ENCODE assay signal across 10 mouse cellular contexts in the genomic region with DNA sequence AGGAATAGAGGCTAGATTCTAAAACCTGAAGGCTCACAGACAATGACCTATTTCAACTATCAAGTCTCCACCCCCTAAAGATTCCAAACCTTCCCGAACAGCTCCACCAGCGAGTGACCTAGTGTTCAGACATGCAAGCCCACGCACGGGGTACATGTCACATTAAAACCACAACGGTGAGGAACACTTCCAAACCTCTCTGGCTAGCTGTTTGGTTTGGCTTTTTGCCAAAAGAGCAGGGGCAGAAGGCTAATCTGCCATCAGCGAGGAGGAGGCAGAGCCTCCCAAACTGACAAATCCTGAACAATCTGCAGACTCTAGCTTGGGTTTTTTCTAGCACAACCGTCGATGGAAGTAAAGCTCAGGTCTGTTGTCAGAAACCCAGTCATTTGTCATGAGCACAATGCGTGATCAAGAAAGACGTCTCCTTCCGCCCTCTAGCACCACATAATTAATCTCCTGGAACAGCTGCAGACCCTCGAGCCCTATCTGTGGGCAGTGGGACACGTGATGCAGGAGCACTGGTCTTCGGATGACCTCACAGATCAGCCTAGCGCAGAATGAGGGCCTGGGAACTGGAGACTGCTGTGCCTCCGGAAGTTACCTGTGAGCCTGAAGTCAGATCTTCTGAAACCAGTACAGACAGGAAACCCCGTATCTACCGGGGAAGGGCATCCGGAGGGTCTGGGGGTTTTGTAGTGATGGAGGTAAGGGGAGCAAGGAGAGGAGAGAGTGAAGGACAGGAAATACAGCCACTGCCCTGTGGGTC.
DNase-seq lines count a peak whose midpoint lies in the region; ATAC-seq lines count a peak whose summit lies in the region.
"Had no signal": no experiment of that assay in that cellular context is flagged by ENCODE, and none has a peak within 500 bp of the region (broad histone marks: within the 10 kb centered on the region; RNA-seq: fewer than 3 reads in every experiment).

No protein-coding gene starts in this region.

- WGBS in kidney, embryonic 15.5 days, result 33% methylated on average over 19 of the region's 19 CpGs

- no peaks in the 10 kb centered on the region for H3K27me3 ChIP-seq in kidney, embryonic 15.5 days
- no peaks in the 10 kb centered on the region for H3K27me3 ChIP-seq in splenic B cell, adult 2 months (ENCODE audit: control insufficient read depth, insufficient read depth, low read length, poor library complexity, severe bottlenecking)
- H3K27me3 ChIP-seq: liver, embryonic 15.5 days had no signal

- H3K36me3 ChIP-seq in kidney, embryonic 15.5 days, result no peaks in the 10 kb centered on the region
- H3K36me3 ChIP-seq in splenic B cell, adult 2 months (ENCODE audit: control insufficient read depth, insufficient read depth, low read length, poor library complexity, severe bottlenecking), result no peaks in the 10 kb centered on the region
- H3K36me3 ChIP-seq: forebrain, embryonic 10.5 days; G1E; liver, embryonic 15.5 days had no signal

- no peak overlapping the region for H3K27ac ChIP-seq in kidney, embryonic 15.5 days
- H3K27ac ChIP-seq: forebrain, embryonic 10.5 days; liver, embryonic 15.5 days had no signal

- no peak overlapping the region for H3K4me2 ChIP-seq in kidney, embryonic 15.5 days
- H3K4me2 ChIP-seq: liver, embryonic 15.5 days had no signal

- ATAC-seq in kidney, embryonic 15.5 days (replicated peaks; ENCODE audit: low FRiP score), result peak; percentile 71

- peaks cover 3% of the 10 kb centered on the region; the same call in 1 of the 2 replicates for H3K9me3 ChIP-seq in kidney, embryonic 15.5 days (replicated peaks)
- H3K9me3 ChIP-seq: liver, embryonic 15.5 days had no signal

- DNase-seq in kidney, postnatal 25 days, result no peak
- peak; percentile 55 for DNase-seq in CD4-positive, CD25-positive, alpha-beta regulatory T cell, adult 2 months (ENCODE audit: low read depth, low spot score)
- DNase-seq in T-cell, adult 2 months (ENCODE audit: low spot score), result peak; percentile 30
- peak; percentile 58 for DNase-seq in splenic B cell, adult 2 months (ENCODE audit: low read depth, low spot score)
- DNase-seq in cerebellum, adult 9-11 months, result no peak
- DNase-seq in gastrocnemius, adult 8-10 months (ENCODE audit: low spot score in 2 of 2), result no peak

- peaks cover 9% of the 10 kb centered on the region for H3K4me1 ChIP-seq in kidney, embryonic 15.5 days
- H3K4me1 ChIP-seq: liver, embryonic 15.5 days had no signal

- H3K4me3 ChIP-seq in kidney, embryonic 15.5 days (replicated peaks), result no peak overlapping the region
- H3K4me3 ChIP-seq: forebrain, embryonic 10.5 days; liver, embryonic 15.5 days had no signal

- no peak overlapping the region for H3K9ac ChIP-seq in kidney, embryonic 15.5 days
- H3K9ac ChIP-seq: liver, embryonic 15.5 days had no signal

Comparison
In these comparisons a context has a peak if more than half of its experiments do, and no peak if none do; other contexts are left out.
1. DNase-seq: peak in CD4-positive, CD25-positive, alpha-beta regulatory T cell, adult 2 months (single experiment), T-cell, adult 2 months (single experiment) and splenic B cell, adult 2 months (single experiment); none in kidney, postnatal 25 days (0 of 2), cerebellum, adult 9-11 months (single experiment) and gastrocnemius, adult 8-10 months (0 of 2).